7 mouse cellular contexts compared by ENCODE assay signal in genomic region chr3:131214841-131215240, GRCm38 (mm10). TPM values are rescaled to one million over a fixed set of nuclear protein-coding genes. Genes with fewer than 3 reads are reported as not detected.
A peak's percentile ranks its signal among the peaks of the same experiment; 100 is the strongest.
DNase-seq lines count a peak whose midpoint lies in the region; ATAC-seq and TF ChIP-seq lines count a peak whose summit lies in the region.

No protein-coding gene starts in this region.

- 0 out of 2 replicates have a peak overlapping the region, but pooled peaks have one; percentile 3 for H3K27ac ChIP-seq in kidney, embryonic 16.5 days (ENCODE audit: low read length)
- no peak overlapping the region for H3K27ac ChIP-seq in midbrain, postnatal 0 days (ENCODE audit: low read depth, low read length)

- WGBS in kidney, embryonic 16.5 days = 58% methylated on average over 9 of the region's 9 CpGs
- 68% methylated on average over 9 of the region's 9 CpGs for WGBS in midbrain, postnatal 0 days

- no peak overlapping the region for H3K4me2 ChIP-seq in kidney, embryonic 16.5 days (replicated peaks; ENCODE audit: low read depth, low read length)
- H3K4me2 ChIP-seq in midbrain, postnatal 0 days (ENCODE audit: low read depth, low read length, poor library complexity, severe bottlenecking) = no peak overlapping the region

- 0 out of 2 replicates have a peak, but pooled peaks have one; percentile 58 for ATAC-seq in kidney, embryonic 16.5 days (ENCODE audit: low FRiP score, low TSS enrichment)
- no peak for ATAC-seq in midbrain, postnatal 0 days (ENCODE audit: low FRiP score)
- no peak for ATAC-seq in erythroid progenitor cell, adult 5-6 weeks (replicated peaks; ENCODE audit: low FRiP score, poor library complexity, severe bottlenecking)

- H3K9ac ChIP-seq in kidney, embryonic 16.5 days (replicated peaks; ENCODE audit: low read length) = no peak overlapping the region
- no peak overlapping the region for H3K9ac ChIP-seq in midbrain, postnatal 0 days (replicated peaks; ENCODE audit: low read length, poor library complexity, severe bottlenecking)

- H3K36me3 ChIP-seq in E14TG2a.4 (ENCODE audit: insufficient read depth, low read length) = peaks cover 32% of the 10 kb centered on the region
- H3K36me3 ChIP-seq in kidney, embryonic 16.5 days (ENCODE audit: insufficient read depth, low read length) = no peaks in the 10 kb centered on the region
- H3K36me3 ChIP-seq in midbrain, postnatal 0 days (ENCODE audit: insufficient read depth, low read length) = no peaks in the 10 kb centered on the region

- no peak overlapping the region for H3K4me3 ChIP-seq in E14TG2a.4 (replicated peaks; ENCODE audit: low read length)
- H3K4me3 ChIP-seq in kidney, embryonic 16.5 days (ENCODE audit: low read length) = no peak overlapping the region
- H3K4me3 ChIP-seq in midbrain, postnatal 0 days (ENCODE audit: low read depth, low read length) = no peak overlapping the region

- H3K4me1 ChIP-seq in E14TG2a.4 (replicated peaks; ENCODE audit: low read depth, low read length) = peaks cover 32% of the 10 kb centered on the region
- H3K4me1 ChIP-seq in kidney, embryonic 16.5 days (ENCODE audit: insufficient read depth, low read length) = peaks cover 7% of the 10 kb centered on the region; the same call in 1 of the 2 replicates
- H3K4me1 ChIP-seq in midbrain, postnatal 0 days (ENCODE audit: insufficient read depth, low read length) = no peaks in the 10 kb centered on the region

- no peaks in the 10 kb centered on the region for H3K9me3 ChIP-seq in E14TG2a.4 (ENCODE audit: low read length)
- no peaks in the 10 kb centered on the region for H3K9me3 ChIP-seq in kidney, embryonic 16.5 days (ENCODE audit: low read length)
- H3K9me3 ChIP-seq in midbrain, postnatal 0 days (ENCODE audit: low read length) = no peaks in the 10 kb centered on the region

- DNase-seq in left cerebral cortex, adult 18-20 months (ENCODE audit: low spot score in 2 of 2) = peak; percentile 23 to 29
- DNase-seq in left cerebral cortex, adult 9 months (ENCODE audit: low spot score in 2 of 2) = no peak
- peak; percentile 60 to 72 for DNase-seq in adrenal gland, adult 18-20 months (ENCODE audit: low spot score in 2 of 2)
- no peak for DNase-seq in midbrain, postnatal 0 days (ENCODE audit: low spot score)

- peak; percentile 92 for TF ChIP-seq CTCF in E14TG2a.4 (conservative IDR thresholded peaks at IDR 0.05; ENCODE audit: low read length)
- TF ChIP-seq CTCF in midbrain, postnatal 0 days (IDR thresholded peaks at IDR 0.05) = peak; percentile 64

- no peaks in the 10 kb centered on the region for H3K27me3 ChIP-seq in E14TG2a.4 (ENCODE audit: insufficient read depth, low read length)
- H3K27me3 ChIP-seq in kidney, embryonic 16.5 days (ENCODE audit: insufficient read depth, low read length) = no peaks in the 10 kb centered on the region
- no peaks in the 10 kb centered on the region for H3K27me3 ChIP-seq in midbrain, postnatal 0 days (ENCODE audit: insufficient read depth, low read length)

RNA-seq across cellular contexts. Expression of gene Hadh, which starts 57.1 kb away (rescaled TPM):
- 10 to 100 TPM; 18.7 to 20.3 TPM for total RNA-seq in left cerebral cortex, adult 18-20 months (2021)
- 100 to 1,000 TPM; 469 to 611 TPM for total RNA-seq in adrenal gland, adult 18-20 months (2021)
- polyA plus RNA-seq in kidney, embryonic 16.5 days (2015; fragmentation: Nextera tagmentation; extraction: Ambion mirVana) = 132 and 150 TPM in 2 replicates
- total RNA-seq in midbrain, postnatal 0 days (2014; rRNA removed) = 18.9 and 21.5 TPM in 2 replicates
- 32.2 and 35.1 TPM in 2 replicates for polyA plus RNA-seq in midbrain, postnatal 0 days (2015; fragmentation: Nextera tagmentation; extraction: Ambion mirVana)
- 9.6 and 17.3 TPM in 2 replicates for total RNA-seq in erythroid progenitor cell, adult 5-6 weeks (2015; ENCODE audit: low replicate concordance)
- 2.7 and 7.6 TPM in 2 replicates for total RNA-seq in erythroid progenitor cell, adult 5-6 weeks (2017; ENCODE audit: low replicate concordance)

Comparison
In these comparisons a context has a peak if more than half of its experiments do, and no peak if none do; other contexts are left out.
1. DNase-seq: peak in left cerebral cortex, adult 18-20 months (2 of 2) and adrenal gland, adult 18-20 months (2 of 2); none in left cerebral cortex, adult 9 months (0 of 2) and midbrain, postnatal 0 days (single experiment).
2. RNA of gene Hadh, which starts 57.1 kb away (total RNA-seq): 469 to 611 TPM in adrenal gland, adult 18-20 months; 18.7 to 20.3 TPM in left cerebral cortex, adult 18-20 months, 18.9 to 21.5 TPM in midbrain, postnatal 0 days and 2.7 to 17.3 TPM in erythroid progenitor cell, adult 5-6 weeks; every median in the first group is over 10 times any median in the second.